Mouse (Mus musculus): Measurements from ENCODE around the gene Tnks2. TPM values are rescaled to one million over a fixed set of nuclear protein-coding genes. Genes with fewer than 3 reads are reported as not detected.
"Not testable (repeated sequence)": the region's sequence is repeated elsewhere in the genome, so short reads cannot be mapped to it uniquely, and the experiment has no call there.

Gene Tnks2
- total RNA-seq, 2 experiments from 2014 or later: 106 to 115 TPM

GRCm38 (mm10) chr19:36820469-36820868 is 13.6 kb upstream of the Tnks2 start:
- DNase-seq: no peak

GRCm38 (mm10) chr19:36821301-36821700 is 12.7 kb upstream of the Tnks2 start:
- DNase-seq; intact Hi-C loops (cut with DNase I): not testable (repeated sequence)

More at GRCm38 (mm10) chr19:36820469-36820868, 13.6 kb upstream of the Tnks2 start:
- intact Hi-C loops (cut with DNase I): no loop called here

GRCm38 (mm10) chr19:36822701-36823100 is 11.3 kb upstream of the Tnks2 start:
- DNase-seq: no peak
- intact Hi-C loops (cut with DNase I): no loop called here

DNA sequence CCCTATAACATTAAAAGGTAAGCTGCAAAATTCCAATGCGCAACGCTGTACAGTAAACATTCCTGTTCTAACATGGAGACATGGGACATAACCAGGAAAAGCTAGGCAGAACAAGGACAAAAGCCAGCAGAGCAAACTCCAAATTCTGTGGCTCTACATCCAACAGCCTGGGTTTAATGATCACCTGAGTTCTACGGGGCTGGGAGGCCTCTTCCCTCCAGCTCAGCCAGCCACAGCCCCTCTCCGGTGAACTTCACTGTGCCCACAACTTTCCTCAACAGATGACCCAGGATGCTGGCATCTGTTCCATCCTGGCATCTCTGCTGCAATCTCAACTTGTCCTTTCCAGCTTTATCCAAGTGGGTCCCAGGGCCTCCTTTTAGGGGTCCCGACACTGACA is 6.4 kb upstream of the Tnks2 start:
- no peak for DNase-seq
- intact Hi-C loops (cut with DNase I): no loop called here

- intact Hi-C loops (cut with DNase I): no loop called here
- no peak for DNase-seq
Observed at GRCm38 (mm10) chr19:36828322-36828721, 5.7 kb upstream of the Tnks2 start.

DNA sequence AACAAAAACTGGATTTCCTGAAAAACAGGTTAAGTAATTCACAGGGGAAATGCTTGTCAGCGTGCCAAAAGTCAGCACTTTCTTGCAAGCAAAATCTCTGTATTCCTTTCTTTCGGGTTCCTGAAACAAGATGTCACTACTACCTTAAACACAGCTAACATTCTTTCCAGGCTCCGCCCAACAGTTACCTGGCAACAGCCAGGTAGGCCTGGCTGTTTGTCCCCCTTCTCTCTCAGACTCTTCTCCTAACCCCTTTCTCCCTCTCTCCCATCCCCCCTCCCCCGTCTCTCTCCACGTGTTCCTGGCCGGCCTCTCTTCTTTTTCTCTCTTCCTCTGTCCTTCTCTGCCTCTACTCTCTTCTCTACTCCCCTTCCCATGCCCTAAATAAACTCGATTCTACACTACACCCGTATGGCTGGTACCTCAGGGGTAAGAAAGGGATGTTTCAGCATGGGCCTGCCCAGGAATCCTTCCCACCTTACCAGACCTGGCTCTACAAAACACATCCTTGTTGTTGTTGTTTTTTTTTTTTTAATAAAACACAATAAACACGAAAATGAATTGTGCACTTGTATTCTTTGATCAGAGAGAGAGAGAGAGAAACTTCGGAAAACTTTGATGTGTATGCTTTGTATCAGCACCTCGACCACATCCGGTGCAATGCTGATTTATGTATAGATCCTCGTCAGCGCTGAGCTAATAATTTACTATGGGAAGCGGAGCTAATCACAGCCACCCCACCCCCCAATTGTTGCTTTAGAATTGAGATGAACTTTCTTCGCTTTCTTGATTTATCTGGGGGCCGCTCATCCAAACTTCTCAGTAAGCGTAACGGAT is 863 bp upstream of the Tnks2 start:
- peak in 1 of 2 experiments; percentile 29 for DNase-seq
- intact Hi-C loops (cut with DNase I): no loop called here

DNA sequence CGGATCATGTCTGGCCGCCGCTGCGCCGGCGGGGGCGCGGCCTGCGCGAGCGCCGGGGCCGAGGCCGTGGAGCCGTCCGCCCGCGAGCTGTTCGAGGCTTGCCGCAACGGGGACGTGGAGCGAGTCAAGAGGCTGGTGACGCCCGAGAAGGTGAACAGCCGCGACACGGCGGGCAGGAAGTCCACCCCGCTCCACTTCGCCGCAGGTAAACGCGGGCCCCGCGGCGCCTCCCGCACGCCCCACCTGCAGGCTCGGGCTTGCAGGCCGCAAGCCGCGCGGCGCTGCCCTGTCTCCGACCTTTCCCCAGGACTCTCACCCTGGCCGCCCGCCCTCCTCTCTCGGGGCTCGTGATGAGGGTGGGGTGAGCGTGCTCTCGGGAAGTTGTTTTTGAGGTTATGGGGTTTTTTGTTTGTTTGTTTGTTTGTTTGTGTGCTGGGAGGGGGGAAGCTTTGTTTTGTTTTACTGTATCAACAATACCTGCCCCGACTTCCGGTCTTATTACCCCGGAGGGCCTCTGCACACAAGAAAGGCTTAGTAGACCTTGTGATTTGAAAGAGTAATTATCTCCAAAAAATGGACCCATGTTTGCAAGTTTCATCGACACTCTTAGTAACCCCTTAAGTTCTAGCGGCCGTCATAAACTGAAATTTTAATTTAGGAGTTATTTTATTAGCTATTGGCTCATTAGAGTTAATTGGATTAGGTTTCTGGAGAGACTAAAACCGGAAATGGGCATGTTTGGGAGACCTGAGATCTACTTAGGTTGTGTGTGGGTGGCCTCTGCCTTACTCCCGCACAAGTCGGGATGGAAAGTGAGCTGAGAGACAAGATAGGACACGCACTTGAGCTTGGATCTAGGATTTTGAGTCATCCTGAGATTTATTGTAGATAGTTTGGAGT is 750 bp downstream of the Tnks2 start:
- no peak for DNase-seq
- intact Hi-C loops (cut with DNase I): loop anchor here (2.0 kb wide), 1 partner anchor 18 kb away; no protein-coding TSS in a partner anchor

- DNase-seq: no peak
- intact Hi-C loops (cut with DNase I): no loop called here
Observed at GRCm38 (mm10) chr19:36836035-36836434, 2.0 kb downstream of the Tnks2 start.

DNA sequence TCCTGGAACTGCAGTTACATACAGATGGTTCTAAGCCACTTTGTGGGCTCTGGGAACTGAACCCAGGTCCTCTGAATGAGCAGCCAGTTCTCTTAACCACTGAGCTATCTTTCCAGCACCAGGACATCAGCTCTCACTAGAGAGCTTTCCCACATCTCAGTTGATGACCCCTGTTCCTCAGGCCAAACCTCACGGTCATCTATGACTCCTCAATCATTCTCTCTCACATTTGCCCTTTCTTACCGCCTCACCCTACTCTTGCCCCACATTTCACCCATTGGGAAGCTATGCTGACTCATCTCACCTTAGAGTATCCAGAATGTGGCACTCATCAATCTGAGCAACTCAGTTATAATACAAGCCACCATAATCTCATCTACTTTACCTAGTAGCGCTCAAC is 6.3 kb downstream of the Tnks2 start:
- DNase-seq: no peak
- intact Hi-C loops (cut with DNase I): no loop called here

GRCm38 (mm10) chr19:36843866-36844265 is 9.8 kb downstream of the Tnks2 start:
- no peak for DNase-seq
- intact Hi-C loops (cut with DNase I): no loop called here

DNA sequence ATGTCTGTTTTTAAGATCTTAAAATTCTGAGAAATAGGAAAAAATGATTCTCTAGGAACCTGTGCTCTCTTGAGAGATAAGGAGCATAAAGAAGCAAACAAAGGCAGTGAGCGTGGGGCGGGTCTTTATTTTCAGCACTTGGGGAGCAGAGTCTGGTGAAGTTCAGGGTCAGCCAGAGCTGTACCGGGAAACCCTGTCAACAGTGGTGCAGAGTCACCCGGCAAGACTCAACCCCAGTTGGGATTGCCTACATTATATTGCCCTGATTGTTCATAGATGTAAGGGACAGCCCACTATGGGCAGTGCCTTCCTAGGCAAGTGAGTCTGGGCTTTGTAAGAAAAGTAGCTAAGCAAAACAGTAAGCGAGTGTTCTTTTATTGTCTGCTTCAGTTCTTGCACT is 11.9 kb downstream of the Tnks2 start:
- intact Hi-C loops (cut with DNase I): loop anchor here (5.0 kb wide), 1 partner anchor 36 kb away; no protein-coding TSS in a partner anchor
- no peak for DNase-seq

DNA sequence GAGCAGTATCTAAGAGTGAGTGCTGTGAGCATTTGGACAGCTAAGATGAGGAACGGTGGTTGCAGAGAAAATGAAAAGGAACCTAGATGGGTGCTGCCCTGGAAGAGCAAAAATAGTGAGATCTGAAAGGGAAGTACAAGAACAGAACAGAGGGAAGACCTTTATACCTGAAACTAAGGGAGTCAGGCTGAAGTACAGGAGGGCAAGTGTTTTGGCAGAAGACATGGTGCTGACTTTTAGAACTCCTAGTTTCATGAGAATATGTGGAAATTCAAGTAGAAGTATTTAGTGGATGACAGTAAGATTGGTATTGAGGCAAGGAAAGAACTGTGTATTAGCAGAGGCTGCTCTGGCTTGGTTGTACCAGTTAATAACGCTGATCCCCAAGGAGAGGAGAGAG is 19.8 kb downstream of the Tnks2 start:
- DNase-seq: no peak
- intact Hi-C loops (cut with DNase I): no loop called here

DNA sequence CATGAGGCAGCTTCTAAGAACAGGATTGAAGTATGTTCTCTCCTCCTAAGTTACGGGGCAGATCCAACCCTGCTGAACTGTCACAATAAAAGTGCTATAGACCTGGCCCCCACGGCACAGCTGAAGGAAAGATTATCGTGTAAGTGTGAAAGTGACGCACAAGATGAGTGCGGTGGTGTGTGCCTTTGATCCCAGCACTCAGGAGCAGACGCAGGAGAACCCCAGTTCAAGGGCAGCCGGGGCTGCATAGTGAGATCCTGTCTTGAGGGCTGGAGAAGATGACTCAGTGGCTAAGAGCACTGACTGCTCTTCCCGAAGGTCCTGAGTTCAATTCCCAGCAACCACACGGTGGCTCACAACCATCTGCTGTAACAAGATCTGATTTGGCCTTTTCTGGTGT is 23.8 kb downstream of the Tnks2 start:
- intact Hi-C loops (cut with DNase I): no loop called here
- DNase-seq: no peak

- no peak for DNase-seq
- intact Hi-C loops (cut with DNase I): loop anchor here (10.0 kb wide), 1 partner anchor 134 kb away; no protein-coding TSS in a partner anchor
Observed at GRCm38 (mm10) chr19:36860393-36860792, 26.4 kb downstream of the Tnks2 start.

DNA sequence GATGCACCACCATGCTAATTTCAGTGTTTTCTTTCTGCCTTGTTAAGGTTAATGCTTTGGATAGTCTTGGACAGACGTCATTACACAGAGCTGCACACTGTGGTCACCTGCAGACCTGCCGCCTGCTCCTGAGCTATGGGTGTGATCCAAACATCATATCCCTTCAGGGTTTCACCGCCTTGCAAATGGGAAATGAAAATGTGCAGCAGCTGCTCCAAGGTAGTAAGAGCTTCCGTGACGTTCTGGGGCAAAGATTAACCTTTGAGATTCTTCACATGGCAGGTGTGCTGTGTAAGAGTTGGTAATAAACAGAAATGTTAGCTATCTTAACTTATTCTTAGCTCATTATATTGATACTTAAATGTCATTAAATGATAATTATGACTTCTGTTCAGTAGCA is 31.9 kb downstream of the Tnks2 start:
- DNase-seq: no peak
- intact Hi-C loops (cut with DNase I): loop anchor here (10.0 kb wide), 1 partner anchor 129 kb away; no protein-coding TSS in a partner anchor

- intact Hi-C loops (cut with DNase I): loop anchor here (10.0 kb wide), 1 partner anchor 127 kb away; no protein-coding TSS in a partner anchor
- DNase-seq: no peak
Observed at GRCm38 (mm10) chr19:36867416-36867815, 33.4 kb downstream of the Tnks2 start.

DNA sequence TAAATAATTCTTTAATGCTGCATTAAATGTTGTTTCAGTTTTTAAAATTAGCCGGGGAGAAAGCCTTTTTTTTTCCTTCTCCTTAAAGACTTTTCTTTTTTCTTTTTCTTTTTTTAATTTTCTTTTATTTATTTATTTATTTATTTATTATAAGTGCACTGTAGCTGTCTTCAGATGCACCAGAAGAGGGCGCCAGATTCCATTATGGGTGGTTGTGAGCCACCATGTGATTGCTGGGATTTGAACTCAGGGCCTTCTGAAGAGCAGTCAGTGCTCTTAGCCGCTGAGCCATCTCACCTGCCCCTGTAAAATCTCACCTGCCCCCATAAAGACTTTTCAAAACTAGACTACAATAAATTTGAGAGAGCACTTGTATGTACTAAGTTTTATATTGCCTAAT is 34.6 kb downstream of the Tnks2 start:
- DNase-seq: not testable (repeated sequence)
- intact Hi-C loops (cut with DNase I): loop anchor here (10.0 kb wide), 1 partner anchor 126 kb away; no protein-coding TSS in a partner anchor

DNA sequence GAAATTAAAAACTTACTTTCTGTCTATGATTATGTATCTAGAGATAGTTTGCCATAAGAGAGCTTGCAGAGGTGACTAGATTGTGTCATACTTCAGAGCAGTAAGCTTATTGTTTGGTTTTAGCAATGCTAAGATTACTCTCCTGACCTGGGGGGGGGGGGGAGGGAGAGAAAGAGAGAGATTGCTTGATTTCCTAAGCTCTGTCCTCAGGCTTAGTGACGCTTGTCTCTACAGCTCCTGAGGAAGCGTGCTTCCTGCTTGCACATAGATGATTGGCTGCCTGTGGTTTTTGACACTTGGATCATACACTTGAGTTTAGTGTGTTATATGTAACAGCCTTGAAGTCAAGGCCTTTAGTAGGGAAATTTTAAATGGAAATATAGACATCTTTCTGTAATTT is 40.6 kb downstream of the Tnks2 start:
- intact Hi-C loops (cut with DNase I): loop anchor here (5.0 kb wide), 1 partner anchor 57 kb away; no protein-coding TSS in a partner anchor
- DNase-seq: no peak

DNA sequence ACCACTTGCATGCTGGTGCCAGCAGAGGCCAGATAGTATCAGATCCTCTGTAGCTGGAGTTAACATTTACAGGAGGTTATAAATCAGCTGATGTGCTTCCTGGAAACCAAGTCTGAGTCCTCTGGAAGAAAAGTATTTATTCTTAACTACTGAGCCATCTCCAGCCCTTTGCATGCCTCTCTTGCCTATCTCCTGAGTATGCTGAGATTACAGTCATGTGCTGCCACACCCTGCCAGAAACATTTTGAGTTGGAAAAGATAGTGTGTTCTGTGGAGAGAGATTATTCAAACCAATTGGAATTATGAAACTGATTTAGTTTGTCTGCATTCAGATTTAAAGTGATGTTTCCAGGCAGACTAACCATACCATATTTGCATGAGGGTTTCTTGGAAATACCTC is 43.3 kb downstream of the Tnks2 start:
- intact Hi-C loops (cut with DNase I): loop anchor here (5.0 kb wide), 1 partner anchor 60 kb away; no protein-coding TSS in a partner anchor
- no peak for DNase-seq

DNA sequence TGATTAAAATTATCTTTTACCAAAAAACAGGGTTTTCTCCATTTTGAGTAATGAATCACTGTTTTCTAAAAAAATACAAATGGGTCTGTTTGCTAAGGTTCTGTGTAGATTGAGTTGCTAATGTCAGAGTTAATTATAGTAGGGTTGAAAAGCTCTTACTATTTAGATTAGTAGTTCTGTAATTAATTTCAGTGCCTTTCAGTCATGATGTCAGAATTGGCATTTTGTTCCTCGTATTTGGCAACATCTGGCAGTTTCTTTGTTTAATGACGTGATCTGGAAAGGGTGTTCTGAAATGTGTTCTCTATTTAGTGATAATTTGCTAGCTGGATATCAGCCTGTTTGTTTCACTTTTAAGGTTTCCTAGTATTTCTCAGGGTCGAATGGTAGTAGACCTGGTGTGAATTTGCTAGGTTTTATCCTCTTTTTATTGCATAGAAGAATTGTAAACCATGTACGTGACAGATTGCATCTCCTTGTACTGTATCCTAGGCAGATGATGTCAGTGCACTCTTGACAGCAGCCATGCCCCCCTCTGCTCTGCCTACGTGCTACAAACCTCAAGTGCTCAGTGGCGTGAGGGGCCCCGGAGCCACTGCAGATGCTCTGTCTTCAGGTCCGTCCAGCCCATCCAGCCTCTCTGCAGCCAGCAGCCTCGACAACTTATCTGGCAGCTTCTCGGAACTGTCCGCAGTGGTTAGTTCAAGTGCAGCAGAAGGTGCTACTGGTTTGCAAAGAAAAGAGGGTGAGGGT is 44.9 kb downstream of the Tnks2 start:
- intact Hi-C loops (cut with DNase I): loop anchor here (5.0 kb wide), 1 partner anchor 62 kb away; no protein-coding TSS in a partner anchor
- no peak for DNase-seq
